Mouse (Mus musculus) heart, embryonic 11.5 days (tissue): Measurements from ENCODE around the gene Tspan11. TPM values are rescaled to one million over a fixed set of nuclear protein-coding genes. Genes with fewer than 3 reads are reported as not detected.

Source experiments
- ATAC-seq: fragments of 200-750 bp; cut with Nextera tagmentation; replicated peaks from 2 replicates; pipeline ENCODE4 v1.8.0; 2017; ENCODE audit warnings: moderate library complexity; ENCODE audit not compliant: insufficient number of reproducible peaks, low FRiP score, low TSS enrichment
- H3K27ac ChIP-seq: fragments of 300-500 bp; sonication (generic); 2 replicates; pipeline ENCODE4 v1.5.1; 2014; ENCODE audit warnings: mild to moderate bottlenecking, low read depth, low read length
- H3K27me3 ChIP-seq: fragments of 300-500 bp; sonication (generic); 2 replicates; pipeline ENCODE4 v1.6.1; 2014; ENCODE audit warnings: mild to moderate bottlenecking, low read length, mixed read lengths; ENCODE audit not compliant: control insufficient read depth, insufficient read depth
- H3K36me3 ChIP-seq: fragments of 300-500 bp; sonication (generic); 2 replicates; pipeline ENCODE4 v1.6.1; 2014; ENCODE audit warnings: mild to moderate bottlenecking, low read length, moderate library complexity, mixed read lengths; ENCODE audit not compliant: control insufficient read depth, insufficient read depth
- H3K4me1 ChIP-seq: fragments of 300-500 bp; sonication (generic); 2 replicates; pipeline ENCODE4 v1.6.1; 2014; ENCODE audit warnings: low read length; ENCODE audit not compliant: control insufficient read depth, insufficient read depth
- H3K4me2 ChIP-seq: fragments of 300-500 bp; sonication (generic); 2 replicates; pipeline ENCODE4 v1.6.1; 2014; ENCODE audit warnings: mild to moderate bottlenecking, moderate library complexity
- H3K4me3 ChIP-seq: fragments of 300-500 bp; sonication (generic); 2 replicates; pipeline ENCODE4 v1.5.1; 2014; ENCODE audit warnings: low read depth, low read length
- H3K9ac ChIP-seq: fragments of 300-500 bp; sonication (generic); 2 replicates; pipeline ENCODE4 v1.6.1; 2014; ENCODE audit warnings: mild to moderate bottlenecking, low read depth, low read length, moderate library complexity
- H3K9me3 ChIP-seq: fragments of 300-500 bp; sonication (generic); replicated peaks from 2 replicates; pipeline ENCODE4 v1.6.1; 2016; ENCODE audit warnings: low read length; ENCODE audit not compliant: control insufficient read depth
- WGBS: fragments of 180-500 bp; shearing (Covaris S2); extraction: QIAGEN DNeasy Blood & Tissue Kit; methylation state at CpG from one replicate; pipeline ENCODE4 v1.1.7; 2014; ENCODE audit not compliant: insufficient replicate concordance; 5-methylcytosine and 5-hydroxymethylcytosine counted together
- polyA plus RNA-seq: library from polyadenylated mRNA; unstranded; fragments of >200 nt; fragmentation: Nextera tagmentation; extraction: Ambion mirVana; gene quantifications from 2 replicates; pipeline ENCODE4 v1.2.1, GENCODE M21; 2014

Tspan11 gene
- polyA plus RNA-seq, 1 experiment from 2014 or later: 2.0 TPM

DNA sequence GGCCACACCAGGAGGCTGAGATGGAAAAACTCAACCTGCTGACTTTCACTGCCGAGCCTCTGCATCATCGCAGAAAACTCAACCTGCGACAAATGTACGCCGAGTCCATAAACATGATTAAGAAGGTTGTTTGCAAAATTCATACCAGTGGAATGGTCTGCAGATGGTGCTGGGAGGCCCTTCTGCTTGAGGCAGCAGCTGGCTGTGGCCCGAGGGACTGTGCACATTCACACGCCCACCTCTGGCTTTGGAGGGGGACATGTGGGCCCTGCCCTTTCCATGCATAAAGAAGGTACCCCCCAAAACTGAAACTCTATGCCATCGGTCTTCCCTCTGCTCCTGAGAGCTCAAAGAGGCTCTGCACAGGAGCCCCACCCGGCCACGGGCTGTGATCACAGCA, 114.7 kb downstream of the Tspan11 start:
- Histone ChIP-seq H3K36me3 (no peaks in the 10 kb centered on the region; the same call in 1 of the 2 replicates), H3K27ac (no peak overlapping the region), H3K9me3 (no peaks in the 10 kb centered on the region), H3K4me2 (no peak overlapping the region), H3K4me3 (no peak overlapping the region), H3K27me3 (no peaks in the 10 kb centered on the region), H3K9ac (no peak overlapping the region), H3K4me1 (peaks cover 47% of the 10 kb centered on the region)
- 72% methylated on average over 10 of the region's 10 CpGs for WGBS
- no peak for ATAC-seq

DNA sequence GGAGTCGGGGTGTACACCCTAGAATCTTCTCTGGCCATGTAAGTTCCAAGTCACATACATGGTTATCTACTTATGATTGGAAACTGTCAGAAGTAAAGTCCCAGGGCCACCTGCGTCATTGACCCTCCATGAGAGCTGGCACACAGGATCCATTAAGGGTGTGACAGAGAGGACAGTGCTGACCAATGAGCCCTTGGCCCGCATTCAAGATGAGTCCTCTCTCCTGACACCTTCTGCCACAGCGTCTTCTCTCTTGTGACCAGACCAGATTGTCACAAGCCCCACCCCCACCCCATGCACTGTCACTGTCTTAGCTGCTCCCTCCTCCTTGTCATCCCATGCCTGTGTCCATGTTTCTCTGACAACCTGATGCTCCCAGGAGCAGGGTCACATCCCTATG, 115.3 kb downstream of the Tspan11 start:
- Histone ChIP-seq H3K9ac (no peak overlapping the region), H3K4me3 (no peak overlapping the region), H3K36me3 (no peaks in the 10 kb centered on the region; the same call in 1 of the 2 replicates), H3K4me1 (peaks cover 51% of the 10 kb centered on the region), H3K27me3 (no peaks in the 10 kb centered on the region), H3K9me3 (no peaks in the 10 kb centered on the region), H3K4me2 (no peak overlapping the region), H3K27ac (no peak overlapping the region)
- WGBS: 66% methylated on average over 4 of the region's 4 CpGs
- no peak for ATAC-seq

DNA sequence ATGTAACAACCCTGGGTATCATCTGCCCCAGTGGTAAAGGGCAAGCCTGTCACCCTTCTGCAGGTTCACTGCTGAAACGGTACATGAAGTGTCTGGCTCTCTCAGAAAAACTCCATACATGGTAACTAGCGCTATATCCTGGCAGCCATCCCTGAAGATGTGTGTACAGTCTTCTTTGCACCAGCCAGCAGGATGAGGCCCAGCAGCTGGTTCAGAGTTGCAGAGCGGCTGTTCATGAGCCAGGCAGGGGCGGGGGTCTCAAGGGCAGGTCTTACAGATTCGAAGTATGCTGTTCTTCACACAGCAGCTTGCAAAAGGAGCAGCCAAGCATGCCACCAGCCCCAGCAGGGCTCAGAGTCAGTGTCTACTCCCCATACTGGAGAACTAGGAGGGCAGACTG, 116.2 kb downstream of the Tspan11 start:
- Histone ChIP-seq H3K4me2 (no peak overlapping the region), H3K27ac (0 out of 2 replicates have a peak overlapping the region, but pooled peaks have one; percentile 22), H3K4me3 (no peak overlapping the region), H3K4me1 (peaks cover 59% of the 10 kb centered on the region), H3K9ac (no peak overlapping the region), H3K9me3 (no peaks in the 10 kb centered on the region), H3K36me3 (no peaks in the 10 kb centered on the region), H3K27me3 (no peaks in the 10 kb centered on the region)
- WGBS: 62% methylated on average over 5 of the region's 5 CpGs
- no peak for ATAC-seq

Other genes starting within 250 kb of the Tspan11 start
- gene Prmt8, start 118.1 kb upstream of the Tspan11 start, polyA plus RNA-seq: 1.4 and 1.7 TPM in 2 replicates